Mouse (Mus musculus): ENCODE results near the gene Itgb6.

DNA sequence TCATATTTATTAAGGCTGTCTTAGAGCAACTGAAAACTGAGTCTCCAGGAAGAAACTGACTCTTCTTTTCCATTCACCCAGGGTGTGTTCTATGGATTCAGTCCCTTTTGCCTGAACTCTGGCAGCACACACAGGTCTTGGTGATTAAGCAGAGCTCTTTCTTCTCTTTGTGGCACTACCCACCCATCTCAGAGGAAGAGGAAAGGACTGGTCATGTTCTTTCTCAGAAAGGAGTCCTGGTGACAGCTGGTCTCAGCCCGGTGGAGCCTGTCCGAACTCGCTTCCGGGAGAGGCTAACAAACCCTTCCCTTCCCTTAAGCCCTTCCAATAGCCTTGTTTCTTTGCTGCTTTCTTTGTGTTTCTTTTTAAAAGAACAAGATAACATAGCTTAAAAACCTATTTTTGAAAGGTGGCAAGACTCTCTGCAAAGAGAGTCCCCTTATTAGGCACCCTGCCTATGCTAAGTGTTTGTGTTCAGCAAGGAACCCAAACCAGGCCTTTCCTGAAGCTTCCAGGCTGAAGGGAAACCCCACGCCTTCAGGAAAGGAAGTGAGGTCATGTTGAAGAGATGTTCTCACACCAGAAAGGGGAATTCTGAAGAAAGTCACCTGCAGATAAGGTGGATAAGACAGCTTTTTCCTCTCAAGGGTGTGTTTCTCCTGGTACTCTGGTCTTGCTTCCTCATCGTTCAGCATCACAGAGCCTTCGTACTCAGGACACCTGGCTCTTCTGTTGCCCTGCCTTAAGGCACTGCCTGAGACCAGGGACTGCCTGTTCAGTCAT is 11.2 kb downstream of the Itgb6 start:
- TF ChIP-seq RAD21 (IDR thresholded peaks at IDR 0.05; ENCODE audit: low read depth, low read length) = no peak
- no peak for TF ChIP-seq CTCF (conservative IDR thresholded peaks at IDR 0.05 in 1 of 2, IDR thresholded peaks at IDR 0.05 in 1 of 2; ENCODE audit: low read depth in 2 of 2, low read length in 2 of 2)
- 0 out of 2 replicates have a peak, but pooled peaks have one; percentile 19 for TF ChIP-seq EP300 (IDR thresholded peaks at IDR 0.05; ENCODE audit: low read length)
- no peak for TF ChIP-seq ELF1 (IDR thresholded peaks at IDR 0.05; ENCODE audit: low read depth, low read length)
- no peak for TF ChIP-seq CHD1 (IDR thresholded peaks at IDR 0.05; ENCODE audit: low read depth, low read length)
- no peak for TF ChIP-seq KAT2A (IDR thresholded peaks at IDR 0.05; ENCODE audit: insufficient replicate concordance, low read length)
- TF ChIP-seq ZKSCAN1 (IDR thresholded peaks at IDR 0.05; ENCODE audit: borderline replicate concordance, low read depth, low read length) = no peak
- TF ChIP-seq IRF4 (IDR thresholded peaks at IDR 0.05; ENCODE audit: low read depth, low read length) = no peak
- no peak for TF ChIP-seq POLR2AphosphoS2 (IDR thresholded peaks at IDR 0.05; ENCODE audit: low read depth, low read length)
- no peak for TF ChIP-seq USF1 (IDR thresholded peaks at IDR 0.05; ENCODE audit: low read depth, low read length)
- no peak for TF ChIP-seq MAZ (IDR thresholded peaks at IDR 0.05; ENCODE audit: low read depth, low read length)

All from CH12.LX (cell line).